10 mouse cellular contexts compared by ENCODE assay signal in genomic region chrX:138914777-138915114, GRCm38 (mm10). TPM values are rescaled to one million over a fixed set of nuclear protein-coding genes. Genes with fewer than 3 reads are reported as not detected.
DNase-seq lines count a peak whose midpoint lies in the region; ATAC-seq and TF ChIP-seq lines count a peak whose summit lies in the region.
"Had no signal": no experiment of that assay in that cellular context is flagged by ENCODE, and none has a peak within 500 bp of the region (broad histone marks: within the 10 kb centered on the region; RNA-seq: fewer than 3 reads in every experiment).

No protein-coding gene starts in this region.

- peak overlapping the region; percentile 48 for H3K4me3 ChIP-seq in lung, embryonic 15.5 days
- peak overlapping the region; percentile 46 for H3K4me3 ChIP-seq in forebrain, embryonic 16.5 days (replicated peaks; ENCODE audit: low read length)
- H3K4me3 ChIP-seq in limb, embryonic 14.5 days (replicated peaks; ENCODE audit: low read length) = peak overlapping the region; percentile 47
- peak overlapping the region; percentile 46 for H3K4me3 ChIP-seq in stomach, embryonic 15.5 days (replicated peaks)

- no peaks in the 10 kb centered on the region for H3K36me3 ChIP-seq in lung, embryonic 15.5 days
- H3K36me3 ChIP-seq in forebrain, embryonic 16.5 days (ENCODE audit: control insufficient read depth, insufficient read depth) = no peaks in the 10 kb centered on the region
- no peaks in the 10 kb centered on the region for H3K36me3 ChIP-seq in limb, embryonic 14.5 days (ENCODE audit: control insufficient read depth, insufficient read depth, low read length)
- H3K36me3 ChIP-seq in stomach, embryonic 15.5 days = no peaks in the 10 kb centered on the region

- H3K27ac ChIP-seq in lung, embryonic 15.5 days = no peak overlapping the region
- H3K27ac ChIP-seq in forebrain, embryonic 16.5 days (ENCODE audit: low read length) = no peak overlapping the region
- H3K27ac ChIP-seq in limb, embryonic 14.5 days (replicated peaks; ENCODE audit: low read depth, low read length) = peak overlapping the region; percentile 63; the same call in 1 of the 2 replicates
- peak overlapping the region; percentile 51 for H3K27ac ChIP-seq in stomach, embryonic 15.5 days

- peak; percentile 69; the same call in 1 of the 2 replicates for ATAC-seq in lung, embryonic 15.5 days (ENCODE audit: borderline replicate concordance, extremely low read depth, low FRiP score, low TSS enrichment)
- no peak for ATAC-seq in forebrain, embryonic 16.5 days
- ATAC-seq in limb, embryonic 14.5 days (ENCODE audit: low FRiP score, low read depth) = no peak
- no peak for ATAC-seq in stomach, embryonic 15.5 days (ENCODE audit: insufficient read depth, low FRiP score, low read depth)

- H3K4me2 ChIP-seq in lung, embryonic 15.5 days = peak overlapping the region; percentile 75
- peak overlapping the region; percentile 73 for H3K4me2 ChIP-seq in forebrain, embryonic 16.5 days (ENCODE audit: low read length)
- peak overlapping the region; percentile 61 for H3K4me2 ChIP-seq in limb, embryonic 14.5 days (replicated peaks; ENCODE audit: low read depth, low read length, severe bottlenecking)
- H3K4me2 ChIP-seq in stomach, embryonic 15.5 days = peak overlapping the region; percentile 64

- H3K9me3 ChIP-seq in lung, embryonic 15.5 days = no peaks in the 10 kb centered on the region
- H3K9me3 ChIP-seq in forebrain, embryonic 16.5 days (ENCODE audit: control insufficient read depth, low read length) = no peaks in the 10 kb centered on the region
- H3K9me3 ChIP-seq in limb, embryonic 14.5 days (ENCODE audit: control insufficient read depth, low read length) = no peaks in the 10 kb centered on the region
- H3K9me3 ChIP-seq in stomach, embryonic 15.5 days = no peaks in the 10 kb centered on the region

- peaks cover 7% of the 10 kb centered on the region for H3K27me3 ChIP-seq in lung, embryonic 15.5 days
- H3K27me3 ChIP-seq in forebrain, embryonic 16.5 days (replicated peaks; ENCODE audit: control insufficient read depth, insufficient read depth, low read length) = peaks cover 14% of the 10 kb centered on the region
- peaks cover 10% of the 10 kb centered on the region; the same call in 1 of the 2 replicates for H3K27me3 ChIP-seq in limb, embryonic 14.5 days (ENCODE audit: control insufficient read depth, insufficient read depth, low read length)
- no peaks in the 10 kb centered on the region for H3K27me3 ChIP-seq in stomach, embryonic 15.5 days (replicated peaks)

- H3K9ac ChIP-seq in lung, embryonic 15.5 days = peak overlapping the region; percentile 24; the same call in 1 of the 2 replicates
- H3K9ac ChIP-seq in forebrain, embryonic 16.5 days (replicated peaks; ENCODE audit: low read depth, low read length) = no peak overlapping the region
- H3K9ac ChIP-seq in limb, embryonic 14.5 days (ENCODE audit: low read depth, low read length, severe bottlenecking) = peak overlapping the region; percentile 56
- H3K9ac ChIP-seq in stomach, embryonic 15.5 days = peak overlapping the region; percentile 29; the same call in 1 of the 2 replicates

- no peak for TF ChIP-seq POLR2A in limb, embryonic 14.5 days (IDR thresholded peaks at IDR 0.05; ENCODE audit: borderline replicate concordance, extremely low read depth, insufficient read depth, insufficient read length)

- H3K4me1 ChIP-seq in lung, embryonic 15.5 days = no peaks in the 10 kb centered on the region
- H3K4me1 ChIP-seq in forebrain, embryonic 16.5 days (replicated peaks; ENCODE audit: control insufficient read depth, insufficient read depth, low read length) = peaks cover 8% of the 10 kb centered on the region
- no peaks in the 10 kb centered on the region for H3K4me1 ChIP-seq in limb, embryonic 14.5 days (ENCODE audit: control insufficient read depth, insufficient read depth, low read length)
- H3K4me1 ChIP-seq in stomach, embryonic 15.5 days = no peaks in the 10 kb centered on the region
- H3K4me1 ChIP-seq: megakaryocyte, embryonic 14.5 days had no signal

- intact Hi-C loops in left cerebral cortex, postnatal 25 days (cut with DNase I) = no loop called here

- WGBS in lung, embryonic 15.5 days = 26% methylated on average over 12 of the region's 12 CpGs
- WGBS in forebrain, embryonic 16.5 days = 35% methylated on average over 12 of the region's 12 CpGs
- WGBS in limb, embryonic 14.5 days = 38% methylated on average over 12 of the region's 12 CpGs
- 28% methylated on average over 12 of the region's 12 CpGs for WGBS in stomach, embryonic 15.5 days

- no peak for DNase-seq in lung, postnatal 36 days
- no peak for DNase-seq in limb, embryonic 14.5 days (ENCODE audit: low spot score)
- no peak for DNase-seq in left cerebral cortex, postnatal 25 days (ENCODE audit: low spot score in 2 of 2)
- DNase-seq in B cell, adult 2 months = no peak
- DNase-seq in urinary bladder, postnatal 10 days (ENCODE audit: low spot score) = no peak
- DNase-seq: cerebellum, adult 11 months had no signal

RNA-seq across cellular contexts. Expression of gene Nrk, which starts 0.5 kb away (rescaled TPM):
- 13.4 and 14.0 TPM in 2 replicates for polyA plus RNA-seq in lung, embryonic 15.5 days (2015; fragmentation: Nextera tagmentation; extraction: Ambion mirVana)
- 0.56 and 1.6 TPM in 2 replicates for polyA plus RNA-seq in forebrain, embryonic 16.5 days (2015; fragmentation: Nextera tagmentation; extraction: Ambion mirVana)
- 55.8 and 57.6 TPM in 2 replicates for polyA plus RNA-seq in limb, embryonic 14.5 days (2012; rRNA removed)
- polyA plus RNA-seq in limb, embryonic 14.5 days (2014; fragmentation: Nextera tagmentation; extraction: Ambion mirVana) = 63.1 and 69.9 TPM in 2 replicates
- polyA plus RNA-seq in stomach, embryonic 15.5 days (2015; fragmentation: Nextera tagmentation; extraction: Ambion mirVana) = 28.3 and 33.8 TPM in 2 replicates
- under 1 TPM; 0.07 TPM for total RNA-seq in left cerebral cortex, postnatal 25 days (2021)

Comparison
In these comparisons a context has a peak if more than half of its experiments do, and no peak if none do; other contexts are left out.
1. H3K27ac ChIP-seq: peak in limb, embryonic 14.5 days (single experiment) and stomach, embryonic 15.5 days (single experiment); none in lung, embryonic 15.5 days (single experiment) and forebrain, embryonic 16.5 days (single experiment).
2. Peak in every context shown above with its lines, with median percentiles within 50 percentile points of each other: H3K4me2 ChIP-seq and H3K4me3 ChIP-seq.